Mouse (Mus musculus) splenic B cell, adult 2 months (primary cell): Measurements from ENCODE around the gene Abr.

Experiments used
- DNase-seq: peaks from one replicate; pipeline ENCODE4 v3.0.0-alpha.2; 2011; ENCODE audit warnings: low read depth, low spot score
- H3K27me3 ChIP-seq: 2 replicates; pipeline ENCODE4 v1.6.1; 2012; ENCODE audit warnings: mild to moderate bottlenecking, low read length, moderate library complexity, mixed read lengths; ENCODE audit not compliant: control insufficient read depth, poor library complexity, insufficient read depth, severe bottlenecking
- H3K36me3 ChIP-seq: 2 replicates; pipeline ENCODE4 v1.6.1; 2012; ENCODE audit warnings: mild to moderate bottlenecking, low read length, moderate library complexity, mixed read lengths; ENCODE audit not compliant: control insufficient read depth, poor library complexity, insufficient read depth, severe bottlenecking

Abr gene

DNA sequence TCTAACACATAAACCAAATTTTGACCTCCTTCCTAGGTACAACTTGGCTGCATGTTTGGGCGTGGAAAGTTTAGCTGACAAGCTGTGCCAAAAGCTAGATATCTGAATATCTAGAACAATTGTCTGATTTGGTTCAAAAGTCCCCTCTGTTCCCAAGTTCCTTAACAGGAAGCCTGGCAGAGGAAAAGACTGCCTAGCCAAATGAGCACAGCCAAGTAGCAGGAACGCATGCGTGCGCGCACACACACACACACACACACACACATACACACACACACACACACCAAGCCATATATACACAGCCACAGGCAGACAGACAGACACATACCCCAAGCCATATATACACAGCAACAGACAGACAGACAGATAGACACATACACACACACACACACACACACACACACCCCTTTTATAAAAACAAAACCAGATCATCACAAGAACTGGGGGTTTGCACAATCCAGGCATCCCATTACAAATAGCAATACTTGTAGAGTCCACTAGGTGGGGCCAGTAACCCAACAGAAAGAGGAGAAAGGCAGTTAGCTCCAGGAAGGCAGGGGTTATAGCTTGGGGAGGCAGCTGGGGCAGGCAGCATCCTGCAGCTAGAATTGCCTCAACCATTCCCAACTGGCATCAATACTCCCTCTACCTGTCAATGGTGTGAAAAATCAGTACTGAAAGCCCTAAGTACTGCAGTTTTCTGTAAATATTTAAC, 115.4 kb downstream of the Abr start:
- H3K27me3 ChIP-seq, result no peaks in the 10 kb centered on the region
- no peaks in the 10 kb centered on the region for H3K36me3 ChIP-seq
- DNase-seq, result peak; percentile 74

DNA sequence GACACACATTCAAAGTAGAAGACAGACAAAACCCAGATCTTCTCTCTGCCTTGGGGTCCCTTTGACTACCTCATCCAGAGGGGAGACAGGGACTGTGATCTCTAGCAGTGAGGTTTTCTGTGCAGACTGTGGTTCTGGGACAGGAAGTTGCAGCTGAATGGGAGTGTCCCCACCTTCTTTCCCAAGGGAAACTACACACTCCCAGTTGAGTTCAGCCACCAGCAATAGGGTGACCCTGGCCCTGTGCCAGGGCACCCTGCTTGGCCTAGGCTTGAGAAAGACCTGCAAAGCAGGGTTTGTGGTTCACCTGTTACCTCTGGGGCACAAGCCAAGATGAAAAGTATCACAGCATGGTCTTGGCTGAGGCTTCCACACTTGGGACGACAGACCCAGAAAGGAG, 117.0 kb downstream of the Abr start:
- H3K27me3 ChIP-seq, result no peaks in the 10 kb centered on the region
- DNase-seq, result no peak
- no peaks in the 10 kb centered on the region for H3K36me3 ChIP-seq

DNA sequence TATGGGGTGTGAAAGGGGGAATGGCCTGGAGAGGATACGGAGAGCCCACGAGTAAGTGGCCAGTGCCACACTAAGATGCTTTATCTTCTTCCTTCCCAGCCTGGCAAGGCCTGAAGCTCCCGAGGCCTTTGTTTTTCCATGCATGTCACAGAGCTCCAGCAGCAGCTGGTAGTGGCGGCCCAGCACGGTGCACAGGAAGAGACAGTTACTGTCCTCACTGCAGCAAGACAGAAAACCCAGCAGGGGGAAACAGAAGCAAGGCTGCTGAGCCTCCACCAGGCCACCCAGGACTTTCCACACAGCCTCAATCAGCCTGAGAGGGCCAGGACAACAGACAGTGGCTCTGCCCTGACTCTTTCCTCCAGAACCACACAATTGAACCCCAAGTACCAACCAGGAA, 118.1 kb downstream of the Abr start:
- H3K27me3 ChIP-seq, result no peaks in the 10 kb centered on the region
- no peak for DNase-seq
- H3K36me3 ChIP-seq, result no peaks in the 10 kb centered on the region

GRCm38 (mm10) chr11:76499987-76500386, 122.1 kb downstream of the Abr start:
- Histone ChIP-seq H3K36me3 (no peaks in the 10 kb centered on the region), H3K27me3 (no peaks in the 10 kb centered on the region)
- DNase-seq, result no peak

- Histone ChIP-seq H3K36me3 (no peaks in the 10 kb centered on the region), H3K27me3 (no peaks in the 10 kb centered on the region)
- no peak for DNase-seq
Measured at GRCm38 (mm10) chr11:76499564-76499963, 122.5 kb downstream of the Abr start.

GRCm38 (mm10) chr11:76497769-76498152, 124.4 kb downstream of the Abr start:
- no peak for DNase-seq
- no peaks in the 10 kb centered on the region for H3K36me3 ChIP-seq
- no peaks in the 10 kb centered on the region for H3K27me3 ChIP-seq

DNA sequence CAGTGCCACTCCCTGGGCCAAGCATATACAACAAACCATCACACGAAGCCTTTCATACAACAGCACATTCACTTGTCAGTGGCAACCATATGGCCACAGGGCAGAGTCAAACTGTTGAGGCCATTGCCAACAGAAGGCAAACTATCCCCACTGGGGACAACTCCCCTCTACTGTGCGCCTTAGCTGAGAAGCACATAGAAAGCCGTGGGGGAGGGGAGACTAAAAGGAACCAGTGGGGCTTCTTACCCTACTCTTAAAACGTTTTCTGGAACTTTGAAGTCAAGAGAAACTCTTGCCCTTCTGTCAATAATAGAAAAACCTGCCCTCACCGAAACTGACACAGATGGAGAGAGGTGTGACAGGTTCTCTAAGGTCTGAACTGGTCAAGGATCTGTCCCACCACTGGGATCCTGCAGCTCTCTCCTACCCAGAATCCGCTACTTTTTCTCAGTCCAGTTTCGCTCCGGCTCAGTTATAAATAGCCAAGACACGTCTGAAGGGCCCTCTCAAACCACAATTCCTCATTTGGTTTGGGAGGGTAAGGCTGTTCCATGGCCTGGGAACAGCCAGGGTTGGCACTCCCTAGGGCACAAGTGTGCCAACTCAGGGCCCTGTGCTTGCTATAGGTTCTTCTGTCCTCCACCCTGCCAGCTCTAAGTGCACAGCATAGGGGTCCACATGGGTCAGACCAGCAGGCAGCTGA, 124.9 kb downstream of the Abr start:
- Histone ChIP-seq H3K27me3 (no peaks in the 10 kb centered on the region), H3K36me3 (no peaks in the 10 kb centered on the region)
- DNase-seq, result no peak

GRCm38 (mm10) chr11:76496086-76496771, 125.9 kb downstream of the Abr start:
- no peaks in the 10 kb centered on the region for H3K36me3 ChIP-seq
- H3K27me3 ChIP-seq, result no peaks in the 10 kb centered on the region
- DNase-seq, result peak; percentile 82

DNA sequence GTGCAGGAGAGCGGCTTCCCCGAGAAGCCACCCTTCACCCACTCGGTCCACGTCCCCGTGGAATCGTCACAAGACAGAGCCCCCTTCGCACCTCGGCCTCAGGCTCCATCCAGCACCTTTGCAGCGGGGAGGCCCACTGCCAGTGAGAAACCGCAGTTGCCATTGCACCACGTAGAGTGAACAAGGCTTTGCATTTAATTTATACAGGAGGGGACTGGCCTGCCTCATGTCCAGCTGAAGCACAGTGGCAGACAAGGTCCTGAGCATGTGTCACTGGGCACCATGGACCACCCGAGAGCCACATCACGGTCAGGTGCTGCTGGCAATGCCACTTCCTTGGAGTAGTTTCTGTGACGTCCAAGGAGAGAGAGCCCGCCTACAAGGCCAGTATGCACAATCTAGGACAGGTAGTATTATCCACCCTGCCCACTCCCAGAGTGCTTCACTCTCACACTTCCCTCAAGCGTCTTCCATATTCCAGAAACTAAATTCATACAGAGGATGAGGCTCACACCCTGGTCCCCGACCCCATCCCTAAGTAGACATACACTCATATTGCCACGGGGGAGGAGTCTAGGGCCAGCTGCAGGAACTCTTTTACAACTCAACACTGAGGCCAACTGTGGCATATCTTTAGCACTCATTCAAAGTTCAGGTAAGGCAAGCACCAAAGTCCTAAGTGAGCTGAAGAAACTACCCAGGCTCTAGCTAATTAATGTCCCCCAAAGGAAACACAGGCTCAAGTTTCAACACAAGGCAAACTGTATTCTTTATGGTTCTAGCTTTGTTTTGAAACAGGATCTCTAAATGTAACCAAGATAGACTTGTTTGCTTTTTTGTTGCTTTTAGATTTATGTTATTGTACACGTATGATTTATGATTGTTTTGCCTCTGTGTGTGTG, 126.7 kb downstream of the Abr start:
- peak; percentile 42 for DNase-seq

GRCm38 (mm10) chr11:76494360-76495126, 127.6 kb downstream of the Abr start:
- no peaks in the 10 kb centered on the region for H3K36me3 ChIP-seq
- DNase-seq, result peak; percentile 61

More for the DNA sequence above, 126.7 kb downstream of the Abr start:
- H3K36me3 ChIP-seq, result no peaks in the 10 kb centered on the region
- H3K27me3 ChIP-seq, result no peaks in the 10 kb centered on the region

DNA sequence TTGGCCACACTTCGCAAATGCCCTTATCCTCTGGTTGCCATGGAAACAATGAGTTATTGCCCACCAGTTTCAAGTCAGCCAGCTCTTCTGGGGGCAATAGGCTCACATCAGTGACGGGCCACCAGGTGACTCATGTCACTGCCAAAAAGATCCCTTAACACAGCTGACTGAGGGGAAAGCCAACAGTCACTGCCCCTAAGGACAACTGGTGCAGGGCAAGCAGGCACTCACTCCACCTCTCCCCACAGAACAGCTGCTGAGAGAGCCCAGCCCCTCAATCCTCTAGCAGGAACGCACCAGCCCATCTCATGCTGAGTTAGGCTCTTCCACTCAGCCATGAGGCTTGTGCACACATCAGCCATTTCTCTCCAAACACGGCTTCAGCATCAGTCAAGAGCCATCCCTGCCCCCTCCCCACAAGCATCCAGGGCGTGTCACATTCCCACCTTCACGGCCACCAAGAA, 128.3 kb downstream of the Abr start:
- H3K36me3 ChIP-seq, result no peaks in the 10 kb centered on the region
- peak; percentile 33 for DNase-seq
- no peaks in the 10 kb centered on the region for H3K27me3 ChIP-seq

More at GRCm38 (mm10) chr11:76494360-76495126, 127.6 kb downstream of the Abr start:
- H3K27me3 ChIP-seq, result no peaks in the 10 kb centered on the region

DNA sequence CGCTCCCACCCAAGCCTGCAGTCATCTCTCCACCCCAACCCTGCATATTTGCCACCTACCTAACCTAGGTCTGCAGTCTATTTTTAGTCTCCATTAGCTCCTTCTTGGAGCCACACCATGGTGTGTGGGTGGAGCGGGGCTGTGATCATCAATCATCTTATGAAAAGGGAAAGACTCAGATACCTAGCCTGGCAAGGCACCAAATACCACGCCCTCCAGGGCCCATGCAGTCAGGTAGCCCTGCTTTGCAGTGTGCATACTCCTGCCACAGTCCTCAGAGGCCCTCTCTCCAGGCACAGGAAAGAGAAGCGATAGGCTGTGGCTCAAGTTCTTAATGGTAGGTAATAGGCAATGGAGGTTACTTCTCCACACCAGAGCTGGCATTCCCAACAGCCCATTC, 128.9 kb downstream of the Abr start:
- Histone ChIP-seq H3K36me3 (no peaks in the 10 kb centered on the region), H3K27me3 (no peaks in the 10 kb centered on the region)
- DNase-seq, result no peak

- DNase-seq, result no peak
- H3K36me3 ChIP-seq, result no peaks in the 10 kb centered on the region
- no peaks in the 10 kb centered on the region for H3K27me3 ChIP-seq
Measured at GRCm38 (mm10) chr11:76491817-76492216, 130.3 kb downstream of the Abr start.

DNA sequence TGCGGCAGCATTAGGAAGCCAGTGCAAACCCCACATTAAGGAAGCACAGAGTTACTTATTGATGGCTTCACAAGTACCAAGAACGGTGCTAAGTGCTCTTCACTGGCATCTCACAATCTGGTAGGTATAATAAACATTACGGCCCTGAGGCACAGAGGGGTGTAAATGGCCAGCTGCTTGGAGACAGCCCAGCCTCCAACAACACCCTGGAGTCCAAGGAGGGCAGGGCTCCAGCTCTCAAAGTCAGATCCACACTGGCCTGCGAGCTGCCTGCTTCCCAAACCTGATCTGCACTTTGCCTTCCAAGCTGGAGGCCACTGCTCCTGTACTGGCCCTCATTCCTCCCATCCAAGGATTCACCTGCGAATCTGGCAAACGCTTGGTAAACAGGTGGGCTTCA, 132.7 kb downstream of the Abr start:
- no peak for DNase-seq
- no peaks in the 10 kb centered on the region for H3K27me3 ChIP-seq
- H3K36me3 ChIP-seq, result no peaks in the 10 kb centered on the region
